Mouse (Mus musculus): ENCODE results near the gene Fpr2. TPM values are rescaled to one million over a fixed set of nuclear protein-coding genes. Genes with fewer than 3 reads are reported as not detected.

Gene Fpr2
- polyA plus RNA-seq, 1 experiment from 2014 or later, result 0.61 TPM

DNA sequence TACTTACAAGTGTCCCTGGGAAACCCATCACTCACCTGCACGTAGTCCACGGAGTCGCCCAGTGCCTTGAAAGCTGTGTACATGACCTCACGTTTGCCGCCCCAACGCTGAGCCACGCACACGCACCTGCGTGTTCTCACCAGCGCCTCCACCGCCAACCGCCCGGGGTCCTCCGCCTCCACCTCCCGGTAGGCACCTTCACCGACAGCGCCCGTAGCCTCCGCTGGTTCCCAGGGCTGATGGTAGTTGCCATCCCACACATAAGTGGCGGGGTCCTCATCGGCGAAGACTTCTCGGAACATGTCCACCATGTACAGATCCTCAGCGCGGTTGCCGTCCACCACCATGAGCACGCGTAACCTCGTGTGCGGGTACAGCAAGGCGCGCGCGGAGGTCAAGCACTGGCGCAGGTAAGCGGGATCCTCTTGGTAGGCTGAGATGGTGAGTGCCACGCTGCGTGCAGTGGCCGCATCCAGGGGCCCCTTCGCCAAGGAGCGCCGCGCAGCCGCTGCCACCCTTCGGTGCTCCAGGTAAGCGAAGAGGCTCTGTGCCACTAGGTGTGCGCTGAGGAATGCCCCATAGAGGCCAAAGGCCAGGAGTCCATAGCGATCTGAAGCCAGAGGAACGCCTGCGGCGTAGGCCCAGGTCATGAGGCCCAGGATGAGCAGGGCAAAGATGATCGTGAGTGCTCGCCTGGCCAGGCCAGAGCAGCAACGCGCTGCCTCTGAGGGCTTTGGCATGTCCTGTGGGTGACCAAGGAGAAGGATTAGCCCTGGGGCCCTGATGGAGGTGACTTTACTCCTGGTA is 37.5 kb upstream of the Fpr2 start:
- Histone ChIP-seq H3K9ac (ENCODE audit: low read depth, low read length) (no peak overlapping the region), H3K36me3 (ENCODE audit: control insufficient read depth, insufficient read depth, low read length) (no peaks in the 10 kb centered on the region), H3K27me3 (replicated peaks; ENCODE audit: control insufficient read depth, insufficient read depth, low read length) (no peaks in the 10 kb centered on the region), H3K9me3 (ENCODE audit: control insufficient read depth, low read length) (no peaks in the 10 kb centered on the region), H3K4me3 (ENCODE audit: low read length) (peak overlapping the region; percentile 12), H3K4me2 (ENCODE audit: low read depth, low read length) (peak overlapping the region; percentile 31), H3K27ac (ENCODE audit: low read length) (no peak overlapping the region), H3K4me1 (ENCODE audit: control insufficient read depth, insufficient read depth, low read length) (0 out of 2 replicates have a peak, but pooled peaks cover 5% of the 10 kb centered on the region)
- whole genome bisulfite sequencing, result 24% methylated on average over 55 of the region's 55 CpGs
- ATAC-seq, result peak; percentile 60

DNA sequence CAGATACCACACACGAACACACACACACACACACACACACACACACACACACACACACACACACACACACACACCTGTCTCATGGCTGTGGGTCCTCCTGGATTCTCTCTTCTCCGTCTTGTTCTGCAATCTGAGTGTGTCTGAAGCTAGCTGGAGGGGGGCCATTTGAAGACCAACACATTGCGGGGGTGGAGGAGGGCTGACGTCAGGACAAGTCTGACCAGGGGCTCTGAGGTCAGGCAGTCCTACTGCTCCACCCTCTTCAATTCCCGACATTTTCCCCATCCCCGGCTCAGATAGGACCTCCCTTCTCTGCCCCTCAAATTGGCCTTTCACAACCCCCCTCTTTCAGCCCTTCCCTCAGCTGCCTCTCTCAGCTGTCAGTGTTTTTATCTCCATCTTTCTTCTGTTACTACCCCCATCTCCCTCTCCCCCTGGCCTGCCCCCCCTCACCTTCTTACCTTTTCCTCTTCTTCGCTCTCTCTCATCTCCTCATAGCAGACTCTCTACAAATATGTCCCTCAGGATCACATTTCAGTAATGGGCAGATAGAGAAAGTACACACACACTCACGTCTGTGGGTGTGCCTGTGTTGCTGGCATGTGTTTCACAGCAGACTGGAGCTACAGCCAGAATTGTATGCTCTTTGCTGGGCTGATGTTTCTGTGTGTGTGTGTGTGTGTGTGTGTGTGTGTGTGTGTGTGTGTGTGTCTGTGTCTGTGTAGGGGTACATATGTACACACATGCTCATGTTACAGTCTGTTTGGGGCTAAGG is 32.4 kb upstream of the Fpr2 start, which contains the start of gene Has1:
TSS of gene Has1 (minus strand) at position 142 of the 775 bp plus-strand sequence.
- H3K27me3 ChIP-seq (replicated peaks; ENCODE audit: control insufficient read depth, insufficient read depth, low read length), result no peaks in the 10 kb centered on the region
- no peaks in the 10 kb centered on the region for H3K9me3 ChIP-seq (ENCODE audit: control insufficient read depth, low read length)
- ATAC-seq, result no peak
- no peak within 1 kb of the TSS for H3K4me2 ChIP-seq (ENCODE audit: low read depth, low read length)
- 43% methylated on average over 8 of the region's 8 CpGs for WGBS
- no peak within 1 kb of the TSS for H3K9ac ChIP-seq (ENCODE audit: low read depth, low read length)
- no peak within 1 kb of the TSS for H3K4me3 ChIP-seq (ENCODE audit: low read length)
- H3K27ac ChIP-seq (ENCODE audit: low read length), result no peak within 1 kb of the TSS
- no peaks in the 10 kb centered on the region for H3K36me3 ChIP-seq (ENCODE audit: control insufficient read depth, insufficient read depth, low read length)
- H3K4me1 ChIP-seq (ENCODE audit: control insufficient read depth, insufficient read depth, low read length), result 0 out of 2 replicates have a peak, but pooled peaks cover 2% of the 10 kb centered on the region

DNA sequence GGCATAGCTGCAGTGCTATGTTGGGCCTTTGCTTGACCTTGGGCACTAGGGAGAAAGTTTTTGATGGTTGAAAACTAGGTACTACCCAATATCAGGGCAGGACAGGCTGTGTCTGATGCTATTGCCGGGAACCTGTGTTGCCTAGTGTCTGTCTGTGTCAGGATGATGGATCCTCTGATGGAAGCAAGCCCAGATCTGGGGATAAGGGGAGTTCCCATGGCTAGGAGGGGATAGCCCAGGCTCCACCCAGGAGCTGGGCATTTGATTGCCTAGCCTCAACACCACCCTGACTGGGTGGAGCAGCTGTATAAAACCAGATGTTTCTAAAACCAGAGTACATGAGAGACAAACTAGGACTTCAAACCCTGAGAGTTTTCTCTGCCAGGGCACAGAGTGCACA is 31.0 kb upstream of the Fpr2 start:
- whole genome bisulfite sequencing, result 70% methylated on average over 1 of the region's 1 CpGs
- H3K9me3 ChIP-seq (ENCODE audit: control insufficient read depth, low read length), result no peaks in the 10 kb centered on the region
- H3K9ac ChIP-seq (ENCODE audit: low read depth, low read length), result no peak overlapping the region
- no peaks in the 10 kb centered on the region for H3K27me3 ChIP-seq (replicated peaks; ENCODE audit: control insufficient read depth, insufficient read depth, low read length)
- H3K4me2 ChIP-seq (ENCODE audit: low read depth, low read length), result no peak overlapping the region
- no peaks in the 10 kb centered on the region for H3K4me1 ChIP-seq (ENCODE audit: control insufficient read depth, insufficient read depth, low read length)
- no peak for ATAC-seq
- no peaks in the 10 kb centered on the region for H3K36me3 ChIP-seq (ENCODE audit: control insufficient read depth, insufficient read depth, low read length)
- H3K27ac ChIP-seq (ENCODE audit: low read length), result no peak overlapping the region
- H3K4me3 ChIP-seq (ENCODE audit: low read length), result no peak overlapping the region

DNA sequence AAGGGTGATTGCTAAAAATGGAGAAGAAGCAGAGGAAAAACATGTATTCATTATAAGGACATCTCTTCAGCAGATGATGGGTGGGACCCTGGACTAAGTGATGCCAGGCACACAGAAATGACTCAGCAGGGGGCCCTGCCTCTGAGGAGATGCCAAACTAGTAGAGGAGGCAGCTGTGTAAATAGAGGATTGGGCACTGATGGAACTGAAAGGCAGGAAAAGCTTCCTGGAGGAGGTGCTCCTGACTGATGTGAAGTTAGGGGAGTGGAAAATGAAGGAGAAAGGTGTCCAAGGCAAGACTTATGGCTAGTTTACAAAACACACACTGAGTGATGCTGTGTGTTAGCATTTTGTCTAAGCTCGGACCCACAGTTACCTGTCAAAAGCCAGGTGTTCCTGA is 30.2 kb upstream of the Fpr2 start:
- H3K27ac ChIP-seq (ENCODE audit: low read length), result no peak overlapping the region
- no peak overlapping the region for H3K4me2 ChIP-seq (ENCODE audit: low read depth, low read length)
- H3K36me3 ChIP-seq (ENCODE audit: control insufficient read depth, insufficient read depth, low read length), result no peaks in the 10 kb centered on the region
- 88% methylated on average over 1 of the region's 1 CpGs for WGBS
- no peak overlapping the region for H3K9ac ChIP-seq (ENCODE audit: low read depth, low read length)
- no peaks in the 10 kb centered on the region for H3K9me3 ChIP-seq (ENCODE audit: control insufficient read depth, low read length)
- H3K4me3 ChIP-seq (ENCODE audit: low read length), result no peak overlapping the region
- H3K27me3 ChIP-seq (replicated peaks; ENCODE audit: control insufficient read depth, insufficient read depth, low read length), result no peaks in the 10 kb centered on the region
- ATAC-seq, result no peak
- no peaks in the 10 kb centered on the region for H3K4me1 ChIP-seq (ENCODE audit: control insufficient read depth, insufficient read depth, low read length)

DNA sequence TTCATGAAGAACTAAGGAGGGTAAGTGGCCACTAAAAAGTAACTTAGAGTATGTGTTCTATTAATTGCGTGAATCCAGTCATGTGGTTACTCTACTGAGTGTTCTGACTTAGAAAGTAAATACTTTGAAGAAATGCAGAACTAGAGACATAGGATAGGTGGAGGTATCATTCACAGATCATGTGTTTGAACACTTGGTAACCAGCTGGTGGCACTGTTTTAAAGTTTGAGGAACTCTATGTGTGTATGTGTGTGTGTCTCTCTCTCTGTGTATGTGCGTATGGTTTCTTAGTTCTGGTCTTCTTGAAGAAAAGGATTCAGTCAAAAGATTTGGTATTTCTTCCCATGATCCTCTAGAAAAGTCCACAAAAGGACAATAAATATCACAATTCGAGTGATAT is 27.5 kb upstream of the Fpr2 start:
- Histone ChIP-seq H3K4me2 (ENCODE audit: low read depth, low read length) (no peak overlapping the region), H3K27me3 (replicated peaks; ENCODE audit: control insufficient read depth, insufficient read depth, low read length) (no peaks in the 10 kb centered on the region), H3K36me3 (ENCODE audit: control insufficient read depth, insufficient read depth, low read length) (no peaks in the 10 kb centered on the region), H3K9me3 (ENCODE audit: control insufficient read depth, low read length) (no peaks in the 10 kb centered on the region), H3K9ac (ENCODE audit: low read depth, low read length) (no peak overlapping the region), H3K27ac (ENCODE audit: low read length) (no peak overlapping the region), H3K4me1 (ENCODE audit: control insufficient read depth, insufficient read depth, low read length) (no peaks in the 10 kb centered on the region), H3K4me3 (ENCODE audit: low read length) (no peak overlapping the region)
- no peak for ATAC-seq
- WGBS, result 89% methylated on average over 3 of the region's 3 CpGs

DNA sequence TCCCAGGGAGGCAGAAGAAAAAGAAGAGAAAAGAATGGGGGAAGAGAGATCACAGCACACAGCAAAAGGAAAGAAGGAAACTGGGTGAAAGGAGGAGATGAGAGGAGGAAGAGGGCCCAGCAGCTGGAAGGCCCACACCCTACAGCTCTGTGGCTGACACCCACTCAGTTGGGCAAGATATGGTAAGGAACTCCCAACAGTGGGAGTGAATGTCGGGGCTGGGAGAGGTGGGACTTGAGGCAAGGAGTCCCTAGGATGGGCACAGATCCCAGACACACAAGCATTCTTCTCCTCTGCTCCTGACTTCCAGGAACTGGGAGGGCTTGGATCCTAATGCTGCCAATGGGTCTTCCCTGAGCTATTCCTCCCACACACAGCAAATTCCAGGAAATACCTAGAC is 25.3 kb upstream of the Fpr2 start:
- no peak for ATAC-seq
- Histone ChIP-seq H3K4me1 (ENCODE audit: control insufficient read depth, insufficient read depth, low read length) (no peaks in the 10 kb centered on the region), H3K36me3 (ENCODE audit: control insufficient read depth, insufficient read depth, low read length) (no peaks in the 10 kb centered on the region), H3K9me3 (ENCODE audit: control insufficient read depth, low read length) (no peaks in the 10 kb centered on the region), H3K27me3 (replicated peaks; ENCODE audit: control insufficient read depth, insufficient read depth, low read length) (no peaks in the 10 kb centered on the region), H3K4me3 (ENCODE audit: low read length) (no peak overlapping the region), H3K27ac (ENCODE audit: low read length) (no peak overlapping the region), H3K9ac (ENCODE audit: low read depth, low read length) (no peak overlapping the region), H3K4me2 (ENCODE audit: low read depth, low read length) (no peak overlapping the region)
- WGBS, result 70% methylated on average over 1 of the region's 1 CpGs

DNA sequence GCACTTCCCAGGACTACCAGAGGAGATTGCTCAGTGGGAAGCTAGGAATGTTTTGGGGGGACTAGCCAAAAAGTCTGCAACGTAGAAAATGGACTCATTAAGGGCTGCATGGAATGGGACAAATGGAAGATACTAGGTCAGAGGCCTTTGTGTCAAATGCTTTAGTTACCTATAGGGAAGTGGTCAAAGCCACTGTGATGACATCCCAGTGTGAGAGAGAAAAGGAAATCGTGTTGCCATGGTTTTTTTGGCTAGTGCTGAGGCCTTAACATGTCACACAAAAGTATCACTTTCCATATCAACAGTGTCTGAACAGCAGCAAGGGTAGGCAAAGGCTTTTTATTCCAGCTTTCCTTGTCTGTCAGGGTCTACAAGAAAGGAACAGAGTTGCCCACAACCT is 22.5 kb upstream of the Fpr2 start:
- no peak for ATAC-seq
- H3K4me1 ChIP-seq (ENCODE audit: control insufficient read depth, insufficient read depth, low read length), result no peaks in the 10 kb centered on the region
- H3K27ac ChIP-seq (ENCODE audit: low read length), result no peak overlapping the region

DNA sequence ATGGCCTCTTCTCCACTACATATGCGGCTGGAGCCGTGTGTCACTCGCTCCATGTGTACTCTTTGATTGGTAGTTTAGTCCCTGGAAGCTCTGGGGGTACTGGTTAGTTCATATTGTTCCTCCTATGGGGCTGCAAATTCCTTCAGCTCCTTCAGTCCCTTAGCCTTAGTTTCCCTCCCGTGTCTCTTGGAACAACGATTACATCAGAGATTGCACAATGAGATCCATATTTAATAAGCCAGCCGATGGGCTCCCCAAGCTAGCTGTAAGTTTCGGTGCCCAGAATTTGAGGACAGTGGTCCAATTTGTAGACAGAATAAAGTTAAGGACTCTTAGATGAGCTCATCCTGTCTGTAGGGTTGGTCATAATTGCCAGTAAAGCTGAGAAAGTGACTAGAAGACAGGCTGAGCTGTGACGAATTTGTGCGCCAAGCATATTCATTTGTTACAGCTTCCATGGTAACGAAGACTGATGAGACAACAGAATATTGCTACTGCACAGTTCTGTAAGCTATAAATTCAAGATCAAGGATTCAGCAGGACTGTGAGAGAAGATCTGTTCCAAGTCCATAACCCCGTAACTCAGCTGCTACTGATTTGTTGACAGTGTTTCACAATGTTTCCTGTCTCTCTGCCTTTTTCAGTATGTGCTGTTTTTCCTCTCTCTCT is 20.7 kb upstream of the Fpr2 start:
- no peak for ATAC-seq
- Histone ChIP-seq H3K9me3 (ENCODE audit: control insufficient read depth, low read length) (no peaks in the 10 kb centered on the region), H3K9ac (ENCODE audit: low read depth, low read length) (no peak overlapping the region), H3K4me3 (ENCODE audit: low read length) (no peak overlapping the region), H3K27ac (ENCODE audit: low read length) (no peak overlapping the region), H3K4me1 (ENCODE audit: control insufficient read depth, insufficient read depth, low read length) (no peaks in the 10 kb centered on the region), H3K4me2 (ENCODE audit: low read depth, low read length) (no peak overlapping the region), H3K36me3 (ENCODE audit: control insufficient read depth, insufficient read depth, low read length) (no peaks in the 10 kb centered on the region), H3K27me3 (replicated peaks; ENCODE audit: control insufficient read depth, insufficient read depth, low read length) (no peaks in the 10 kb centered on the region)
- WGBS, result 88% methylated on average over 11 of the region's 11 CpGs

More for the DNA sequence above, 22.5 kb upstream of the Fpr2 start:
- H3K36me3 ChIP-seq (ENCODE audit: control insufficient read depth, insufficient read depth, low read length), result no peaks in the 10 kb centered on the region
- no peak overlapping the region for H3K4me3 ChIP-seq (ENCODE audit: low read length)
- no peaks in the 10 kb centered on the region for H3K9me3 ChIP-seq (ENCODE audit: control insufficient read depth, low read length)
- WGBS, result 47% methylated on average over 2 of the region's 2 CpGs
- H3K27me3 ChIP-seq (replicated peaks; ENCODE audit: control insufficient read depth, insufficient read depth, low read length), result no peaks in the 10 kb centered on the region
- H3K4me2 ChIP-seq (ENCODE audit: low read depth, low read length), result no peak overlapping the region
- H3K9ac ChIP-seq (ENCODE audit: low read depth, low read length), result no peak overlapping the region

DNA sequence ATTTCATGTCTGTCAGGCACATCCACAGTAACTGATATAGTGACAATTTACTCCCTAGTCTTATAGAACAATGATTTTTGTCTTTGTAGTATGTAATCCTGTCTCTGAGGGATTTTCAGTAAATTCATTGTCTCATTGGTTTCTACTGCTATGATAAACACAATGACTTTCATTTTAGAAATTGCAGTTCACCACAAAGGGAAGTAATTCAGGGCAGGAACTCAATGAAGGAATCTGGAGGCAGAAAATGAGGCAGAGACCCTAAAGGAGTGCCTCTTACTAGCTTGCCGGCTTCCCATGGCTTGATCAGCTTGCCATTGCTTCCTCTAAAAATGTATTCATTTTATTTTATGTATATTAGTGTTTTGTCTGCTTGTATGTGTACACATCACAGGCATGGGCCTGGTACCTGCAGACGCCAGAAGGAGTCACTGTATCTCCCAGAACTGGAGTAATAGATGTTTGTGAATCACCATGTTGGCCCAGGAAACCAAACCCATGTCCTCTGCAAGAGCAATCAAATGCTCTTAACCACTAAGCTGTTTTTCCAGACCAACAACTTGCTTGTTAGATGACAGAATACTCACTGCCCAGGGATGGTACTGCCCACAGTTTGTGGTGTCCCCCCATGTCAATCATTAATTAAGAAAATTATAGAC is 16.6 kb upstream of the Fpr2 start:
- Histone ChIP-seq H3K4me2 (ENCODE audit: low read depth, low read length) (no peak overlapping the region), H3K4me3 (ENCODE audit: low read length) (no peak overlapping the region), H3K27ac (ENCODE audit: low read length) (no peak overlapping the region), H3K9ac (ENCODE audit: low read depth, low read length) (no peak overlapping the region), H3K4me1 (ENCODE audit: control insufficient read depth, insufficient read depth, low read length) (no peaks in the 10 kb centered on the region), H3K27me3 (replicated peaks; ENCODE audit: control insufficient read depth, insufficient read depth, low read length) (no peaks in the 10 kb centered on the region), H3K36me3 (ENCODE audit: control insufficient read depth, insufficient read depth, low read length) (no peaks in the 10 kb centered on the region), H3K9me3 (ENCODE audit: control insufficient read depth, low read length) (no peaks in the 10 kb centered on the region)
- WGBS, result 69% methylated on average over 2 of the region's 2 CpGs
- no peak for ATAC-seq
